Mouse (Mus musculus) small intestine, adult 2 months (tissue): ENCODE results near the gene Serinc4. TPM values are rescaled to one million over a fixed set of nuclear protein-coding genes. Genes with fewer than 3 reads are reported as not detected.
"Not testable (repeated sequence)": the region's sequence is repeated elsewhere in the genome, so short reads cannot be mapped to it uniquely, and the experiment has no call there.

Experiments
- H3K27ac ChIP-seq: fragments of 200-500 bp; 2 replicates; pipeline ENCODE4 v1.5.1; 2012; ENCODE audit warnings: low read depth, low read length, control low read depth, inconsistent platforms; ENCODE audit not compliant: insufficient read depth
- H3K27me3 ChIP-seq: fragments of 200-500 bp; 2 replicates; pipeline ENCODE4 v1.6.1; 2012; ENCODE audit warnings: mild to moderate bottlenecking, moderate library complexity, low read length, inconsistent platforms; ENCODE audit not compliant: control insufficient read depth, insufficient read depth
- H3K36me3 ChIP-seq: fragments of 200-500 bp; 2 replicates; pipeline ENCODE4 v1.6.1; 2012; ENCODE audit warnings: mild to moderate bottlenecking, low read length, control low read depth, inconsistent platforms; ENCODE audit not compliant: control insufficient read depth, insufficient read depth
- H3K4me1 ChIP-seq: fragments of 200-500 bp; 2 replicates; pipeline ENCODE4 v1.6.1; 2012; ENCODE audit warnings: low read length, inconsistent platforms, mixed read lengths; ENCODE audit not compliant: control insufficient read depth, insufficient read depth, insufficient read length
- H3K4me3 ChIP-seq: fragments of 200-500 bp; 2 replicates; pipeline ENCODE4 v1.5.1; 2012; ENCODE audit warnings: low read depth, mild to moderate bottlenecking, control low read depth, inconsistent platforms, low read length, moderate library complexity
- CTCF ChIP-seq: fragments of 200-500 bp; IDR thresholded peaks from 2 replicates; pipeline ENCODE4 v1.5.1; 2012; ENCODE audit warnings: low read depth, mild to moderate bottlenecking, control low read depth, inconsistent platforms, low read length, moderate library complexity, mixed read lengths; ENCODE audit not compliant: insufficient replicate concordance, insufficient read length; ENCODE audit errors: extremely low read depth
- POLR2A ChIP-seq: fragments of 200-500 bp; IDR thresholded peaks from 2 replicates; pipeline ENCODE4 v1.6.1; 2012; ENCODE audit warnings: low read depth, mild to moderate bottlenecking, control low read depth, inconsistent platforms, low read length, moderate library complexity
- WGBS: fragments of 180-500 bp; shearing (Covaris S2); methylation state at CpG from one replicate; pipeline ENCODE4 v1.1.7; 2018; 5-methylcytosine and 5-hydroxymethylcytosine counted together
- polyA plus RNA-seq: library from polyadenylated mRNA; depleted of rRNA; stranded (reverse); fragments of >200 nt; gene quantifications from 2 replicates; pipeline ENCODE4 v1.2.3, GENCODE M21; 2012; rRNA removed

The Serinc4 gene
- 0.06 and 0.10 TPM in 2 replicates for polyA plus RNA-seq

GRCm38 (mm10) chr2:121456692-121457642 is at the start of gene Serinc4:
Gene Serinc4 (minus strand): TSS chr2:121456781.
- peak within 1 kb of the TSS; percentile 74 for H3K27ac ChIP-seq
- 0 out of 2 replicates have a peak, but pooled peaks cover 3% of the 10 kb centered on the region for H3K4me1 ChIP-seq
- no peak for TF ChIP-seq CTCF
- peak; percentile 76; the same call in 1 of the 2 replicates for TF ChIP-seq POLR2A
- H3K36me3 ChIP-seq: peaks cover 25% of the 10 kb centered on the region
- peak within 1 kb of the TSS; percentile 92 for H3K4me3 ChIP-seq
- no peaks in the 10 kb centered on the region for H3K27me3 ChIP-seq
- WGBS: 1% methylated on average over 41 of the region's 41 CpGs

GRCm38 (mm10) chr2:121501550-121501949 is 45.0 kb upstream of the Serinc4 start:
- WGBS: 83% methylated on average over 2 of the region's 6 CpGs
- H3K4me3 ChIP-seq, H3K4me1 ChIP-seq, H3K27ac ChIP-seq, H3K27me3 ChIP-seq, H3K36me3 ChIP-seq: not testable (repeated sequence)

- H3K4me3 ChIP-seq, H3K27ac ChIP-seq, H3K36me3 ChIP-seq, H3K4me1 ChIP-seq, H3K27me3 ChIP-seq: not testable (repeated sequence)
- WGBS: 72% methylated on average over 2 of the region's 2 CpGs
Measured at GRCm38 (mm10) chr2:121484403-121484802, 27.8 kb upstream of the Serinc4 start.

- no peaks in the 10 kb centered on the region for H3K36me3 ChIP-seq
- no peaks in the 10 kb centered on the region for H3K27me3 ChIP-seq
- no peak overlapping the region for H3K4me3 ChIP-seq
- TF ChIP-seq CTCF (no peak), POLR2A (no peak)
- no peak overlapping the region for H3K27ac ChIP-seq
- WGBS: 55% methylated on average over 8 of the region's 8 CpGs
- H3K4me1 ChIP-seq: no peaks in the 10 kb centered on the region
Measured at GRCm38 (mm10) chr2:121483576-121483975, 27.0 kb upstream of the Serinc4 start.

- H3K27me3 ChIP-seq, H3K36me3 ChIP-seq, H3K27ac ChIP-seq, H3K4me1 ChIP-seq, H3K4me3 ChIP-seq: not testable (repeated sequence)
- WGBS: 81% methylated on average over 13 of the region's 13 CpGs
Measured at GRCm38 (mm10) chr2:121480916-121481315, 24.3 kb upstream of the Serinc4 start.

- TF ChIP-seq CTCF (peak; percentile 67; the same call in 1 of the 2 replicates), POLR2A (no peak)
- no peak overlapping the region for H3K27ac ChIP-seq
- H3K36me3 ChIP-seq: no peaks in the 10 kb centered on the region
- WGBS: 48% methylated on average over 3 of the region's 3 CpGs
- H3K4me3 ChIP-seq: no peak overlapping the region
- no peaks in the 10 kb centered on the region for H3K27me3 ChIP-seq
- H3K4me1 ChIP-seq: no peaks in the 10 kb centered on the region
Measured at GRCm38 (mm10) chr2:121480498-121480897, 23.9 kb upstream of the Serinc4 start.

GRCm38 (mm10) chr2:121477491-121478266 is 21.1 kb upstream of the Serinc4 start:
- H3K27ac ChIP-seq: no peak overlapping the region
- no peak overlapping the region for H3K4me3 ChIP-seq
- H3K27me3 ChIP-seq: no peaks in the 10 kb centered on the region
- 76% methylated on average over 3 of the region's 3 CpGs for WGBS
- no peaks in the 10 kb centered on the region for H3K4me1 ChIP-seq
- no peak for TF ChIP-seq POLR2A
- no peak for TF ChIP-seq CTCF
- no peaks in the 10 kb centered on the region for H3K36me3 ChIP-seq

- WGBS: 94% methylated on average over 2 of the region's 2 CpGs
- not testable (repeated sequence) for H3K4me1 ChIP-seq, H3K27ac ChIP-seq, H3K27me3 ChIP-seq, H3K4me3 ChIP-seq, H3K36me3 ChIP-seq
Measured at GRCm38 (mm10) chr2:121475306-121475705, 18.7 kb upstream of the Serinc4 start.
